Mouse (Mus musculus) lung, postnatal 14 days (tissue): Measurements from ENCODE around the gene Gna15.

Source experiments
- DNase-seq: peaks from one replicate; pipeline ENCODE4 v3.0.0; 2021

Gene Gna15

DNA sequence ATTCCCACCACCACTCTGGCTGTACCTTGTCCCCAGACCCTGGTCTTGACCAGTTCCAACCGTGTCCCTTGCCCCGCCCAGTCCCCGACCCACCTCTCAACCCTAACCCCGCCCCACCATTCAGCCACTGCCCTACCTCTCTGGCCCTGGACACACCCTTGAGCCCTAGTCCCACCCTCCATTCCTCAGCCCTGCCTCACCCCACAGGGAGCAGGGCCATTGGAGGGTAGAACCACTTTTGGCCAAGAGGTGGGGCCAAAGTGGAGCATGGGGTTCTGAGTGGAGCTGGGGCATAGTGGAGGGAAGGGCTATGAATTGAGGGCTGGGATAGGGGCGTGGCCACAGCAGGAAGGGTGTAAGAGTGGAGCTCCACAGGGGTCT lies 58.8 kb downstream of the Gna15 start:
- DNase-seq = no peak

- peak; percentile 47 for DNase-seq
Observed at GRCm38 (mm10) chr10:81464405-81465264, 59.4 kb downstream of the Gna15 start.

GRCm38 (mm10) chr10:81463531-81463930 lies 60.5 kb downstream of the Gna15 start:
- no peak for DNase-seq

DNA sequence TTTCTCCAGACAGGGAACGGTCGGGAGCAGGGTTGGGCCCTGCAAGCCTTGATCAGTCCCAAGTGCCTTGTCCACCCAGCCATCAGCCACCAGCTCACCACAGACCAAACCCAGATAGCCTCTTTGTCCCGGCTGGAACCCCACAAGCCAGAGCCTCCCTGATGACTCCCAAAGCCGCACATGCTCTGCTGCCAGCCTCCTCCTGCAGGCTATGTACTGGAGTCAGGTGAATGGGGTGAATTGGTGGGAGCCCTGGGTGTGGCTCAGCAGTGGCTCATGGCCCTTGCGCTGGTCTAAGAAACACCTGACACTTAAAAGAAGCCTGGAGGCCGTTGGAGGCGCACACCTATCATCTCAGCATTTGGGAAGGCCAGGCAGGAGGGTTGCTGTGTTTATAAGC lies 61.1 kb downstream of the Gna15 start:
- no peak for DNase-seq

DNA sequence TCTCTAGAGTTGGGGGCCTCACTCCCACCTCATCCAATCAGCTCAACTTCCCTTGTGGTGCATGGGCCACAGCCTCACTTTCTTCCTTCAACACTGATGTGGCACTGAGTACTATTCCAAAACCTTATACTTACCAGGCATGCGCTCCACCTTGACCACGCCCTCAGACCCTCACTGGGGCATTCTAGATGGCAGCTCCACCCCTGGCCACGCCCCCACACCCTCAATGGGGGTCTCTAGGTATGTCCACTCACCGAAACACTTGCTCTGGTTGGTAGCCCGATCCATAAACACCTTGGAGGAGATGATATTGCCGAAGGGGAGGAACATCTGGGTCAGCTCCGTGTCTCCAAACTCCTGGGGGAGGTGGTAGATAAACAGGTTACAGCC lies 61.6 kb downstream of the Gna15 start:
- DNase-seq = no peak

- DNase-seq = no peak
Observed at GRCm38 (mm10) chr10:81461673-81462414, 62.2 kb downstream of the Gna15 start.

DNA sequence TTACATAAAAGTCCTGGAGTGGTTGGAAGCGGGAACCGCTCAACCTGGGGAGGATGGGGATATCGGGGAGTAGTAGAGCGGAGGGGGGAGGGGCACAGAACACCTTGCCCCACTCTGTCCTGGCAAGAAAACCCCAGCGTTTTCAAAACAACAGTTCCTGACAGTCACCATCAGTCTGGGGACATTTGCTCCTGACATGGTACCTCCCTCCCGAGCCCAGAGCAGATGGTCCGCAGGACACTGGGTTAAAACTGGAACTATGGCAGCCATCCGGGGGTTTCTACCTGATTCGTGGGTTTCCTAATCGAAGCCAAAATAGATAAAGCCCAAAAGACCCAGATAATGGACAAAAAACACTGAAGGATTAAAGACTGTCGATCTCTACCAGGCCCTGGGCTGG lies 63.1 kb downstream of the Gna15 start:
- DNase-seq = no peak

DNA sequence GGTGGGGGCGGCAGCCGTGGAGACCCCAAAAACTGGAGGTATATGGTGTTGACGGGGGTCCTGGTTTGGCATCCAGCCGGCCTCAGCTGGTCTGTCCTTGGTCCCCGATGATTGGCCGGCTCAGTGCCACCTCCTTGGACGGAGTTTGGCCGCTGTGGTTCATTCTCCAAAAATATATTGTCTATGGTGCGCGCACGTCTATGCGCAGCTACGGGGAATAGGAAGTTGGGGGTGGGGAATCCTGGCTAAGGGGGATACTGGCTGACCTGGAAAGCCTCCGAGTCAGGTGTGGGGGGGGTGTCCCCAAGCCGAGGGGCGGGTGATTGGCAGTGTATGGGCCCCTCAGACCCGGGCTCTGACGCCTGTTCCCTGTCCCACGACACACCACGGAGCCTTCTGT lies 63.6 kb downstream of the Gna15 start:
- DNase-seq = no peak

DNA sequence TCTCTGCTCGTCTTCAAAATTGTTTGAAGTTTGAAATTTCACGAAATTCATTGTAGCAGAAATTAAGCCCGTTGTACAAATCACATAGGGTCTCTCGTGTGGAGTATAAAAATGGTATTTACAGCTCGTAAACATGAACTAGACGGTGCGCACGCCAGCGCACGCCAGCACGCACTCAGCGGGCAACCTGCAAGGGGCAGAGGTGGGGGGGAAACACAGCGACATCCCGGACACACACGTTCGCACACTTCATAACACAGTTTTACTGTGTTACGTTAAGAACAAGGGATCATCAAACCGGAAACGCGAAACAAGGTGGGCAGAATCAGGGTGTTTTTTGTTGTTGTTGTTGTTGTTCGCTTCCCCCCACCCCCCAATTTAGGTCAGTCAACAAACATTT lies 64.6 kb downstream of the Gna15 start:
- DNase-seq = no peak

- no peak for DNase-seq
Observed at GRCm38 (mm10) chr10:81458267-81458666, 65.8 kb downstream of the Gna15 start.

GRCm38 (mm10) chr10:81457624-81458023 lies 66.4 kb downstream of the Gna15 start:
- DNase-seq = no peak

- DNase-seq = no peak
Observed at GRCm38 (mm10) chr10:81456983-81457563, 67.0 kb downstream of the Gna15 start.

DNA sequence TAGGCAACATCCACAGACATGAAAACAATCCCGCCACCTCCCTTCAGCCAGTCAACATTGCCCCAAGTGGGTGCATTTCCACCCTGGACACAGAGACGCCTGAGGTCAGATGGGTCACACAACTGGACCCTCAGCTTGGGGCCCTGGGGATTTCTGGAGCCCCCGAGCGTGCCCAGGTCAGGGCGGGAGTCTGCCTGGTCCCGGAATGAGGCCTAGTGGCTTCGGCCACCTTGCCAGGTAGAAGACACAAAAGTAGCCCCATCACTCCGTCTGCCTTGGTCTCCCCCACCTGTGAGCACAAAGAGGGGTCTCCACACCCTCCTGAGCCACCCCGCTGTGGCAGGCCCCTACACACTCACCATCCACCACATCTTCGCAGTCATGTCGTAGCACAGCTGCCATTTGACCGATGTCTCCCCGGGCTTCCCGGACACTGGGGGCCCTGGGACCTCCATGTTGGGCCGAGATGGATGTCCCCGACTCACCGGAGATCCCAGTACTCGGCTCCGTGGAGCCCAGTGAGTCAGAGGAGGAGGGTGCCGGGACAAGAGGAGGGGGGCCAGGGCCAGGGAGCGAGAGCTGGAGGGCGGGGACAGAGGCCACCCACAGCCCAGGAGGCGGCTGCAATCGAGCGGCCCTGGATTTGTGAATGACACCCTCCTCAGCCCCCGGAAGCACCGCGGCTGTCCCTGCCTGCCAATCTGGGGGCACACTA lies 68.7 kb downstream of the Gna15 start, which contains the start of gene Nfic:
TSS of gene Nfic (minus strand) at position 455 of the 715 bp plus-strand sequence.
- DNase-seq = no peak

GRCm38 (mm10) chr10:81454106-81454505 lies 69.9 kb downstream of the Gna15 start:
- DNase-seq = no peak

DNA sequence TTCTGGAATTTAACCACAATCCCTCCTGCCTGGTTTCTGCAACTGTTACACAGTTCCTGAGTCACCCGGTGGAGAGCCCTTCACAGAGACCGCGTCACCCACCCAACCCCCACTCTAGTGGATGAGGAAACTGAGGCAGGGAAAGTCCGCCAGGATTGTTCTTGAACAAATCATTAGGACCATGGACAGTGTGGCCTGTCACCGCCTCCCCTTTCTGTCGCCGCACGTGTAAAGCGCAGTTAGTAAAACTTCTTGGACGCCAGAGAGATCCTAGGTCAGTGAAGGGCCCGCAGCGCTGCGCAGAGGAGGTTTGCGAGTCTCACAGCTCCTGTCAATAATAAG lies 71.1 kb downstream of the Gna15 start:
- no peak for DNase-seq
